Mouse (Mus musculus): ENCODE data around the gene Sema4f. TPM values are rescaled to one million over a fixed set of nuclear protein-coding genes. Genes with fewer than 3 reads are reported as not detected.

The Sema4f gene
- total RNA-seq, 2 experiments from 2014 or later = not detected

DNA sequence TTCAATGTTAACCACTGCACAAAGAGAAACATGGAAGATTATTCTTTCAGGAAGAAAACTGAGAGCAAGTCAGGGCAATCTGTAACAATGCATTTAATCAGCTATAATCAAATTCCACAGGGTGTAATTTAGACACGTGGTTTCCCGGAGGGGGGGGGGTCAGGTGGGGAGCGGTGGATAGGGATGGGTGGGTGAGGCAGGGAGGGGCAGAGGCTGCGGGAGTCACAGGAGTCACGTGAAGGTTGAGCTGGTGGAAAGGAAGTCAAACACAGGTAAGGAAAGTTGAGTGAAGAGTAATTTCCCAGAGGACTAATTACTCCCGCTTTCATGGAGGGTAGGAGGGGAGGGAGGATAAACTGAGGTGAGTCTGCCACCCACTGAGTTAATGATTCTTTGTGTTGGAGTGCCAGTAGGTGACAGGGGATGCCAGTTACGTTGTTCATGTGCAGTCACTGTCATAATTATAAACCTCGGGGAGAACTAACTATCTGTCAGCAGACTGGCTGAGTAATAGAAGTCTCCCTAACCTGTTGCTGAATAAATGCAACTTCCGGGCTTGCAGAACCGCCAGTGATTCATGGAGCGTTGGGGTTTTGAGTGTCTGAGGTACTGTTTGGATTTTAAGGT, 60.0 kb downstream of the Sema4f start:
- ATAC-seq (replicated peaks; ENCODE audit: poor library complexity, severe bottlenecking) = no peak

DNA sequence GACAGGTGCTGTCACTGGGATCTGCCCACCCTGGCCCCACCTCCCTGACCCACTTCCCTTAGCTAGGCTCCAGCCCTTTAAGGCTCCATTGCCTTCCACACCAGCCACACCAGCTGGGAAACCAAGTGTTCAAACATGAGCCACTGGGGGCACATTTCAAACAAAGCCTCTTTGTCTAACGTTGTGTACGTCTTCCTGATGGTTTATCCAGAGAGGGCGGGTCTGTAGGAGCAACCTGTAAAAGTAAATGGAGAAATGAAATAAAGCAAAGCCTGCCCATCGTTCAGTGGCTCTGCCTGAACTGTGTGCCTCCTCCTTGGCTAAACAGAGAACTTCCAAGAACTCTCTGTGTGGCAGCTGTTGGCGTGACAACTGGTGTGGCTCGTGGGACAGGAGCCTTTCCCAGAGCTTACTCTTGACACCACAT, 64.0 kb downstream of the Sema4f start:
- ATAC-seq (replicated peaks; ENCODE audit: poor library complexity, severe bottlenecking) = peak; percentile 40

DNA sequence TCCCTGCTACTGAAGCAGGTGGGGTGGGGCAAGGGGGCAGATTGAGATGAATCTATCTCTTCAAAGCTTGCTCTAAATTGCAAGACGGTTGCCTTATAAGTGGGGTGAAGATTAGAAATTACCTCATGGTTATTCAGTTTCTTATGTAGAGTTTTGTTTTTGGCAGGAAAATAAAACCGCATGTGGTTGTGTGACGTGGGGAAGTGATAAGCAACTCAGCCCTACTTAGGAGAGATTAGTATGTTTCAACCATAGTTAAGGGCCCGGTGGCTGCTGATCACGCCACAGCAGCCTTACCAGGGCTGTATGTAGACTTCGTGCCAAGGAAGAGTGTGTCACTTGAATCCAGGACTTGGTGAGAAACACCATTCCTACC, 67.2 kb downstream of the Sema4f start:
- ATAC-seq (replicated peaks; ENCODE audit: poor library complexity, severe bottlenecking) = peak; percentile 72

DNA sequence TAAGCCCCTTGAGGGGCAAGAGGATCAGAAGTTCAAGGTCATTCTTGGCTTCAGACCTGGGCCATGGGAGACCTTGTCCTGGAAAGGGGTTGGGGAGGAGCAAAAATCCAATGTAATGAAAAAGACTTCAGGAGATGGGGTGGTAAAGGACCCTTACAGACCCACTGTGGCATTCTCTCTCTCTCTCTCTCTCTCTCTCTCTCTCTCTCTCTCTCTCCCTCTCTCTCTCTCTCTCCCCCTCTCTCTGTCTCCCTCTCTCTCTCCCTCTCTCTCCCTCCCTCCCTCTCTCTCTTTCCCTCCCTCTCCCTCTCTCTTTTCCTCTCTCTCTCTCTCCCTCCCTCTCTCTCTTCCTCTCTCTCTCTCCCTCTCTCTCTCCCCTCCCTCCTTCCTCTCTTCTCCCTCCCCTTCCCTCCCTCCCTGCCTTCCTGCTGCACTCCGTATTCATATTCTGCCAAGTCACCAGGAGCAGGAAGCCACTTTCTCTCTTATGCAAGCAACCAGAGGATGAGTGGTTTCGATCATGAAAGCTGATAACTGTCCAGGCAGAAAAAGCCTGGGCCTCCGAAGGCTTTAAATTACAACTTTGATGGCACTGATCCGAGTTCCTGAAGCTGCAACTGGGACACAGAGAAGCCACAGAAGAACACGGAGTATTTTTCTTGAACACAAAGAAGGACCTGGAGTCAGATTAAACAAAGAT, 67.8 kb downstream of the Sema4f start:
- peak; percentile 91 for ATAC-seq (replicated peaks; ENCODE audit: poor library complexity, severe bottlenecking)

DNA sequence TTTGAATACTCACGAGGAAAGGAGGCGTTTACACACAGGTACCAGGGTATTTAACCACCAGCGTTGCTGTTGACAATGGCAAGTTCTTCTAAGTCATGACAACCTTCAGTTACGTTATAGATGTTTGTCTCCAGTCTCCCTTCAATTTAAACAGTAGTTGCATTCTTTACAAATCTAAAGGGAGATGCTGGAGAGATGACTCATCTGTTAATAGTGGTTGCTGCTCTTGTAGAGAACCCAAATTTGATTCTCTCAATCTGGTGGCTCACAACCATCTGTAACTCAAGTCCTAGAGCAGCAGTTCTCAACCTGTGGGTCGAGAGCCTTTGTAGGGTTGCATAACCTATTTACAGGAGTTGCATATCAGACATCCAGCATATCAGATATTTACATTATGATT, 71.1 kb downstream of the Sema4f start:
- ATAC-seq (replicated peaks; ENCODE audit: poor library complexity, severe bottlenecking) = no peak

DNA sequence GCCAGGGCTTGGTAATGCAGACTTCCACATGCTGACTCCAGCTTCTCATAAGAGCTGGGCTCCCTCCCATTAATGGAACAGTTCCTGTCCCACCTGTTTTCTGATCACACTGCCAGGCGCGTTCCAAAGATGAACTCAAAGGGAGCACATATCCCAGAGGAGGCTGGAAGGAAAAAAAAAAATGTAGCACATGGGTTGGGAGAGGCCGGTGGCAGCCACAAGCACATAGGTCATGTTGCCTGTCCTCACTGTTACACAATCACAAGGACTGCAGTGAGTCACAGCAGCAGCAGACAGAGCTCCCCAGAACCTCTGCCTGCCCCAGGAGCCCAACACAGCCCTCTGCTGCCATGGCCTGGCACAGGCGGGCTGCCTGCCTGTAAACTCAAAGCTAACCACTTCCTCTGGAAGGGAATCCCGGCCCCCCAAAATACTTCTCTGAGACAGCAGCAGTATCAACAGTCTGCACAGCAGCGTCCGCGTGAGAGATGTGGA, 76.1 kb downstream of the Sema4f start:
- ATAC-seq (replicated peaks; ENCODE audit: poor library complexity, severe bottlenecking) = peak; percentile 99

DNA sequence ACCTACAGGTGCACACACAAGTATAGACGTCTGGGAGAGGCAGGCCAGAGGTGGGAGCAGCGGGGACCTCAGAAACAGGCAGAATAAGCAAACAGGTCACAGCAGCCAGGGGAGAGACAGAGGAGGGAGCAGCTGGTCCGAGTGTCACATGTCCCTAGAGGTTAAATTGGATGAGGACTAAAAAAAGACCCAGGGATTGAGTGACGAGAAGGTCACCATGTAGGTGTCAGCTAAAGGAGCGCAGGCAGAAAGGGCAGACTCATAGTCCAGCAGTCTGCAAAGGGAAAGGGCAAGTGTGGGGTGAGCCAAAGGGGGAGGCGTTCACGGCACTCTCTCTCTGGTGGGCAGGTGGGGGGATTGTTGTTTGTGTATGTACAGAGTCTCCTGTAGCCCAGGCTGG, 77.1 kb downstream of the Sema4f start:
- no peak for ATAC-seq (replicated peaks; ENCODE audit: poor library complexity, severe bottlenecking)

DNA sequence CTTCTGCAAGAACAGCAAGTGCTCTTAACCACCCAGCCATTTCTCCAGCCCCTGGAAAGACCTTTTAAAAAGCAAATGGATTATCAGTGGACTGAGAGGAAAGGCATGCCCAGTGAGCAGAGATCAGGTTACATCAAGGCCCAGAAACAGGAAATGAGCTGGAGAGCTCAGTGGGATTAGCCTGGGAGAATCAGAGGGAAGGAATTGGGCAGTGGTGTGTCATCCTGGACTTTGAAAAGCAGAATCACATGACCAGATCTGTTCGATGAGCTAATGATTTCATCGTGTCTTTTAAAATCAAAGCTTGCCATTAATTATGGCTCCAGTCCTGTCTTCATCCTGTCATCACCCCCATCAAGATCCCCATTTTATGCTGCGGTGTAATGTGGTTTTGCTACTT, 77.5 kb downstream of the Sema4f start:
- ATAC-seq (replicated peaks; ENCODE audit: poor library complexity, severe bottlenecking) = no peak

Other genes with a start within 250 kb of the Sema4f start
- 56.5 and 86.2 TPM in 2 replicates for gene Pole4, start 234.4 kb downstream of the Sema4f start, total RNA-seq (2014; fragmentation: Nextera tagmentation)
- gene Pole4, start 234.4 kb downstream of the Sema4f start, total RNA-seq (2017) = 48.2 and 49.2 TPM in 2 replicates
- gene Hk2, start 165.3 kb downstream of the Sema4f start, total RNA-seq (2014; fragmentation: Nextera tagmentation) = 38.6 and 70.1 TPM in 2 replicates
- gene Hk2, start 165.3 kb downstream of the Sema4f start, total RNA-seq (2017) = 62.0 and 76.5 TPM in 2 replicates
- gene M1ap, start 7.1 kb upstream of the Sema4f start, total RNA-seq (2014; fragmentation: Nextera tagmentation) = 2.2 TPM in 1 of 2 replicates, not detected in the other
- gene M1ap, start 7.1 kb upstream of the Sema4f start, total RNA-seq (2017) = 2.7 and 6.3 TPM in 2 replicates
- 18.7 and 25.8 TPM in 2 replicates for gene Dok1, start 93.7 kb upstream of the Sema4f start, total RNA-seq (2014; fragmentation: Nextera tagmentation)
- gene Dok1, start 93.7 kb upstream of the Sema4f start, total RNA-seq (2017) = 9.0 and 16.1 TPM in 2 replicates
- 9.0 TPM in 1 of 2 replicates, not detected in the other for gene Loxl3, start 94.4 kb upstream of the Sema4f start, total RNA-seq (2014; fragmentation: Nextera tagmentation)
- gene Loxl3, start 94.4 kb upstream of the Sema4f start, total RNA-seq (2017) = 0.46 and 2.2 TPM in 2 replicates
- gene Aup1, start 114.8 kb upstream of the Sema4f start, total RNA-seq (2014; fragmentation: Nextera tagmentation) = 235 and 242 TPM in 2 replicates
- gene Aup1, start 114.8 kb upstream of the Sema4f start, total RNA-seq (2017) = 120 and 136 TPM in 2 replicates
- gene Htra2, start 115.5 kb upstream of the Sema4f start, total RNA-seq (2014; fragmentation: Nextera tagmentation) = 96.9 and 114 TPM in 2 replicates
- gene Htra2, start 115.5 kb upstream of the Sema4f start, total RNA-seq (2017) = 66.2 and 81.3 TPM in 2 replicates
- gene Dqx1, start 118.1 kb upstream of the Sema4f start, total RNA-seq (2014; fragmentation: Nextera tagmentation) = 0.81 and 2.4 TPM in 2 replicates
- 1.1 and 1.6 TPM in 2 replicates for gene Dqx1, start 118.1 kb upstream of the Sema4f start, total RNA-seq (2017)
- gene Tlx2, start 130.5 kb upstream of the Sema4f start, total RNA-seq (2014; fragmentation: Nextera tagmentation) = not detected in 2 replicates
- gene Tlx2, start 130.5 kb upstream of the Sema4f start, total RNA-seq (2017) = not detected in 2 replicates
- gene Pcgf1, start 138.1 kb upstream of the Sema4f start, total RNA-seq (2014; fragmentation: Nextera tagmentation) = 20.3 and 24.6 TPM in 2 replicates
- 10.9 and 11.5 TPM in 2 replicates for gene Pcgf1, start 138.1 kb upstream of the Sema4f start, total RNA-seq (2017)
- not detected in 2 replicates for gene Lbx2, start 146.6 kb upstream of the Sema4f start, total RNA-seq (2014; fragmentation: Nextera tagmentation)
- 1.3 TPM in 1 of 2 replicates, not detected in the other for gene Lbx2, start 146.6 kb upstream of the Sema4f start, total RNA-seq (2017)
- gene Ccdc142, start 161.8 kb upstream of the Sema4f start, total RNA-seq (2014; fragmentation: Nextera tagmentation) = 2.8 and 8.2 TPM in 2 replicates
- 2.5 and 5.7 TPM in 2 replicates for gene Ccdc142, start 161.8 kb upstream of the Sema4f start, total RNA-seq (2017)
- gene Gm42688, start 161.8 kb upstream of the Sema4f start, total RNA-seq (2014; fragmentation: Nextera tagmentation) = 2.0 and 6.3 TPM in 2 replicates
- 2.6 TPM in 2 replicates for gene Gm42688, start 161.8 kb upstream of the Sema4f start, total RNA-seq (2017)
- 48.6 and 78.4 TPM in 2 replicates for gene Mrpl53, start 169.3 kb upstream of the Sema4f start, total RNA-seq (2014; fragmentation: Nextera tagmentation)
- gene Mrpl53, start 169.3 kb upstream of the Sema4f start, total RNA-seq (2017) = 14.6 and 29.1 TPM in 2 replicates
- 90.1 and 93.4 TPM in 2 replicates for gene Mogs, start 175.7 kb upstream of the Sema4f start, total RNA-seq (2014; fragmentation: Nextera tagmentation)
- gene Mogs, start 175.7 kb upstream of the Sema4f start, total RNA-seq (2017) = 137 and 158 TPM in 2 replicates
- gene Wbp1, start 181.8 kb upstream of the Sema4f start, total RNA-seq (2014; fragmentation: Nextera tagmentation) = 31.4 and 38.9 TPM in 2 replicates
- gene Wbp1, start 181.8 kb upstream of the Sema4f start, total RNA-seq (2017) = 77.6 and 91.3 TPM in 2 replicates
- 17.2 and 22.8 TPM in 2 replicates for gene Ino80b, start 185.7 kb upstream of the Sema4f start, total RNA-seq (2014; fragmentation: Nextera tagmentation)
- 32.9 and 47.6 TPM in 2 replicates for gene Ino80b, start 185.7 kb upstream of the Sema4f start, total RNA-seq (2017)
- 5.1 and 8.7 TPM in 2 replicates for gene Rtkn, start 195.7 kb upstream of the Sema4f start, total RNA-seq (2014; fragmentation: Nextera tagmentation)
- gene Rtkn, start 195.7 kb upstream of the Sema4f start, total RNA-seq (2017) = 2.1 and 5.0 TPM in 2 replicates
- gene Wdr54, start 216.6 kb upstream of the Sema4f start, total RNA-seq (2014; fragmentation: Nextera tagmentation) = not detected in 2 replicates
- 0.04 TPM in 1 of 2 replicates, not detected in the other for gene Wdr54, start 216.6 kb upstream of the Sema4f start, total RNA-seq (2017)
- 0.51 TPM in 1 of 2 replicates, not detected in the other for gene 1700003E16Rik, start 216.6 kb upstream of the Sema4f start, total RNA-seq (2014; fragmentation: Nextera tagmentation)
- gene 1700003E16Rik, start 216.6 kb upstream of the Sema4f start, total RNA-seq (2017) = not detected in 2 replicates
- gene Dctn1, start 226.2 kb upstream of the Sema4f start, total RNA-seq (2014; fragmentation: Nextera tagmentation) = 27.3 and 71.9 TPM in 2 replicates
- 69.4 and 69.5 TPM in 2 replicates for gene Dctn1, start 226.2 kb upstream of the Sema4f start, total RNA-seq (2017)